9 mouse cellular contexts compared by ENCODE assay signal in genomic region chr11:68850862-68851261, GRCm38 (mm10). TPM values are rescaled to one million over a fixed set of nuclear protein-coding genes. Genes with fewer than 3 reads are reported as not detected.
A peak's percentile ranks its signal among the peaks of the same experiment; 100 is the strongest.
DNase-seq lines count a peak whose midpoint lies in the region; ATAC-seq and TF ChIP-seq lines count a peak whose summit lies in the region.
"Had no signal": no experiment of that assay in that cellular context is flagged by ENCODE, and none has a peak within 500 bp of the region (broad histone marks: within the 10 kb centered on the region; RNA-seq: fewer than 3 reads in every experiment).

No protein-coding gene starts in this region.

- H3K27ac ChIP-seq in heart, embryonic 15.5 days = no peak overlapping the region
- H3K27ac ChIP-seq in MEL (ENCODE audit: control insufficient read depth, low read depth, low read length) = no peak overlapping the region
- no peak overlapping the region for H3K27ac ChIP-seq in embryonic facial prominence, embryonic 15.5 days (replicated peaks)
- H3K27ac ChIP-seq in limb, embryonic 14.5 days (replicated peaks; ENCODE audit: low read depth, low read length) = no peak overlapping the region

- H3K4me3 ChIP-seq in heart, embryonic 15.5 days = peak overlapping the region; percentile 20; the same call in 1 of the 2 replicates
- peak overlapping the region in 1 of 2 experiments; percentile 99; a peak in 3 of 4 replicates for H3K4me3 ChIP-seq in MEL (ENCODE audit: control insufficient read depth in 1 of 2, insufficient read depth in 1 of 2, low read depth in 2 of 2, low read length in 2 of 2)
- no peak overlapping the region for H3K4me3 ChIP-seq in embryonic facial prominence, embryonic 15.5 days (replicated peaks)
- H3K4me3 ChIP-seq in limb, embryonic 14.5 days (replicated peaks; ENCODE audit: low read length) = no peak overlapping the region; the same call in 1 of the 2 replicates

- no peak for TF ChIP-seq POLR2A in MEL (IDR thresholded peaks at IDR 0.05; ENCODE audit: control insufficient read depth in 1 of 2, insufficient read depth in 1 of 2, low read depth in 1 of 2, low read length in 2 of 2, poor library complexity in 1 of 2)
- TF ChIP-seq POLR2A in limb, embryonic 14.5 days (IDR thresholded peaks at IDR 0.05; ENCODE audit: borderline replicate concordance, extremely low read depth, insufficient read depth, insufficient read length) = no peak

- no peak for TF ChIP-seq CTCF in MEL (IDR thresholded peaks at IDR 0.05 in 2 of 3, conservative IDR thresholded peaks at IDR 0.05 in 1 of 3; ENCODE audit: control insufficient read depth in 1 of 3, insufficient read depth in 1 of 3, low read depth in 2 of 3, low read length in 3 of 3, poor library complexity in 1 of 3, severe bottlenecking in 1 of 3)

- no peak for ATAC-seq in heart, embryonic 15.5 days (replicated peaks; ENCODE audit: insufficient number of reproducible peaks, insufficient read depth, low FRiP score, low read depth)
- ATAC-seq in embryonic facial prominence, embryonic 15.5 days (ENCODE audit: insufficient number of reproducible peaks, low FRiP score, low TSS enrichment, low read depth) = no peak
- no peak for ATAC-seq in limb, embryonic 14.5 days (ENCODE audit: low FRiP score, low read depth)
- ATAC-seq in frontal cortex, adult (ENCODE audit: low TSS enrichment) = no peak

- peak overlapping the region; percentile 45 for H3K4me2 ChIP-seq in heart, embryonic 15.5 days
- H3K4me2 ChIP-seq in embryonic facial prominence, embryonic 15.5 days (replicated peaks) = peak overlapping the region; percentile 29; the same call in 1 of the 2 replicates
- peak overlapping the region; percentile 70; the same call in 1 of the 2 replicates for H3K4me2 ChIP-seq in limb, embryonic 14.5 days (replicated peaks; ENCODE audit: low read depth, low read length, severe bottlenecking)

- no peak for TF ChIP-seq EP300 in MEL (IDR thresholded peaks at IDR 0.05; ENCODE audit: low read depth in 1 of 2, low read length in 2 of 2)

- no peak for TF ChIP-seq RAD21 in MEL (IDR thresholded peaks at IDR 0.05; ENCODE audit: low read depth, low read length)

- no peak overlapping the region for H3K9ac ChIP-seq in heart, embryonic 15.5 days
- peak overlapping the region; percentile 23; the same call in 1 of the 2 replicates for H3K9ac ChIP-seq in MEL (ENCODE audit: control insufficient read depth, low read depth, low read length, poor library complexity, severe bottlenecking)
- no peak overlapping the region for H3K9ac ChIP-seq in embryonic facial prominence, embryonic 15.5 days
- peak overlapping the region; percentile 13 for H3K9ac ChIP-seq in limb, embryonic 14.5 days (ENCODE audit: low read depth, low read length, severe bottlenecking)

- peaks cover 36% of the 10 kb centered on the region for H3K4me1 ChIP-seq in heart, embryonic 15.5 days (replicated peaks)
- H3K4me1 ChIP-seq in MEL (ENCODE audit: control insufficient read depth in 1 of 2, insufficient read depth in 2 of 2, low read length in 2 of 2) = peaks cover 13 to 31% of the 10 kb centered on the region in 2 experiments
- H3K4me1 ChIP-seq in embryonic facial prominence, embryonic 15.5 days = peaks cover 19% of the 10 kb centered on the region
- H3K4me1 ChIP-seq in limb, embryonic 14.5 days (ENCODE audit: control insufficient read depth, insufficient read depth, low read length) = peaks cover 20% of the 10 kb centered on the region

- no peaks in the 10 kb centered on the region for H3K9me3 ChIP-seq in heart, embryonic 15.5 days (replicated peaks)
- no peaks in the 10 kb centered on the region for H3K9me3 ChIP-seq in MEL (replicated peaks; ENCODE audit: insufficient read depth, low read length)
- no peaks in the 10 kb centered on the region for H3K9me3 ChIP-seq in embryonic facial prominence, embryonic 15.5 days (replicated peaks)
- no peaks in the 10 kb centered on the region for H3K9me3 ChIP-seq in limb, embryonic 14.5 days (ENCODE audit: control insufficient read depth, low read length)

- intact Hi-C loops in heart, postnatal 25 days (cut with DNase I) = no loop called here

- WGBS in heart, embryonic 15.5 days = 73% methylated on average over 7 of the region's 7 CpGs
- 75% methylated on average over 7 of the region's 7 CpGs for WGBS in embryonic facial prominence, embryonic 15.5 days
- WGBS in limb, embryonic 14.5 days = 84% methylated on average over 7 of the region's 7 CpGs

- DNase-seq in heart, postnatal 25 days (ENCODE audit: low spot score) = no peak
- no peak for DNase-seq in MEL (ENCODE audit: low read depth, low spot score)
- no peak for DNase-seq in limb, embryonic 14.5 days (ENCODE audit: low spot score)
- DNase-seq in embryo, embryonic 11 days = no peak
- DNase-seq in layer of hippocampus, postnatal 36 days = no peak
- DNase-seq: adrenal gland, postnatal 14 days had no signal

- no peaks in the 10 kb centered on the region for H3K36me3 ChIP-seq in heart, embryonic 15.5 days
- peaks cover 14 to 40% of the 10 kb centered on the region in 2 experiments for H3K36me3 ChIP-seq in MEL (ENCODE audit: control insufficient read depth in 1 of 2, insufficient read depth in 2 of 2, low read length in 2 of 2)
- no peaks in the 10 kb centered on the region for H3K36me3 ChIP-seq in embryonic facial prominence, embryonic 15.5 days
- no peaks in the 10 kb centered on the region for H3K36me3 ChIP-seq in limb, embryonic 14.5 days (ENCODE audit: control insufficient read depth, insufficient read depth, low read length)

- H3K27me3 ChIP-seq in heart, embryonic 15.5 days = no peaks in the 10 kb centered on the region
- H3K27me3 ChIP-seq in MEL (ENCODE audit: control insufficient read depth in 1 of 2, insufficient read depth in 2 of 2, low read length in 2 of 2) = no peaks in the 10 kb centered on the region
- no peaks in the 10 kb centered on the region for H3K27me3 ChIP-seq in embryonic facial prominence, embryonic 15.5 days
- no peaks in the 10 kb centered on the region for H3K27me3 ChIP-seq in limb, embryonic 14.5 days (ENCODE audit: control insufficient read depth, insufficient read depth, low read length)

- H3K79me2 ChIP-seq in MEL (ENCODE audit: control insufficient read depth, insufficient read depth, low read length, poor library complexity) = peaks cover 54% of the 10 kb centered on the region

TF ChIP-seq in MEL, 35 proteins besides CTCF, POLR2A, EP300 and RAD21:
- 0 out of 2 replicates have a peak, but pooled peaks have one; percentile 42 for TF ChIP-seq MXI1 (IDR thresholded peaks at IDR 0.05; ENCODE audit: low read depth, low read length)
- no peak for TF ChIP-seq MAFK (IDR thresholded peaks at IDR 0.05; ENCODE audit: borderline replicate concordance, low read depth, low read length)

RNA-seq across cellular contexts. Expression of gene Ndel1, which starts 20.8 kb away (rescaled TPM):
- polyA plus RNA-seq in heart, embryonic 15.5 days (2015; fragmentation: Nextera tagmentation; extraction: Ambion mirVana) = 65.5 and 69.3 TPM in 2 replicates
- total RNA-seq in heart, postnatal 25 days (2021) = 10 to 100 TPM; 56.0 to 60.9 TPM
- total RNA-seq in MEL (2012; rRNA removed) = 59.6 and 70.7 TPM in 2 replicates
- polyA plus RNA-seq in MEL (2012; ENCODE audit: insufficient read depth in 1 of 2, insufficient read length in 2 of 2, low read depth in 1 of 2, low replicate concordance in 2 of 2, missing spikeins in 1 of 2) = 10 to 100 TPM; 55.0 to 61.2 TPM
- 110 and 117 TPM in 2 replicates for polyA plus RNA-seq in embryonic facial prominence, embryonic 15.5 days (2015; fragmentation: Nextera tagmentation; extraction: Ambion mirVana)
- polyA plus RNA-seq in limb, embryonic 14.5 days (2012; rRNA removed) = 85.7 and 117 TPM in 2 replicates
- 91.8 and 96.2 TPM in 2 replicates for polyA plus RNA-seq in limb, embryonic 14.5 days (2014; fragmentation: Nextera tagmentation; extraction: Ambion mirVana)
- total RNA-seq in layer of hippocampus, postnatal 36 days (2021) = 10 to 100 TPM; 90.5 to 93.2 TPM

RNA-seq across cellular contexts. Expression of gene Rnf222, which starts 37.5 kb away (rescaled TPM):
- polyA plus RNA-seq in heart, embryonic 15.5 days (2015; fragmentation: Nextera tagmentation; extraction: Ambion mirVana) = 0.05 and 0.19 TPM in 2 replicates
- total RNA-seq in heart, postnatal 25 days (2021) = under 1 TPM in 1 of 2 experiments, not detected in 1; 0.08 TPM
- 0.23 TPM in 2 replicates for total RNA-seq in MEL (2012; rRNA removed)
- polyA plus RNA-seq in MEL (2012; ENCODE audit: insufficient read depth in 1 of 2, insufficient read length in 2 of 2, low read depth in 1 of 2, low replicate concordance in 2 of 2, missing spikeins in 1 of 2) = under 1 TPM in 1 of 2 experiments, not detected in 1; 0.28 TPM
- 3.4 and 3.5 TPM in 2 replicates for polyA plus RNA-seq in embryonic facial prominence, embryonic 15.5 days (2015; fragmentation: Nextera tagmentation; extraction: Ambion mirVana)
- polyA plus RNA-seq in limb, embryonic 14.5 days (2012; rRNA removed) = 0.45 and 0.58 TPM in 2 replicates
- polyA plus RNA-seq in limb, embryonic 14.5 days (2014; fragmentation: Nextera tagmentation; extraction: Ambion mirVana) = 0.32 and 0.89 TPM in 2 replicates
- total RNA-seq in layer of hippocampus, postnatal 36 days (2021) = not detected

RNA-seq across cellular contexts. Expression of gene Rpl26, which starts 50.5 kb away (rescaled TPM):
- 507 and 557 TPM in 2 replicates for polyA plus RNA-seq in heart, embryonic 15.5 days (2015; fragmentation: Nextera tagmentation; extraction: Ambion mirVana)
- total RNA-seq in heart, postnatal 25 days (2021) = 100 to 1,000 TPM; 612 to 679 TPM
- 5,179 and 5,512 TPM in 2 replicates for total RNA-seq in MEL (2012; rRNA removed)
- polyA plus RNA-seq in MEL (2012; ENCODE audit: insufficient read depth in 1 of 2, insufficient read length in 2 of 2, low read depth in 1 of 2, low replicate concordance in 2 of 2, missing spikeins in 1 of 2) = 1,000 to 10,000 TPM in 1 of 2 experiments, not detected in 1; 3,167 TPM
- polyA plus RNA-seq in embryonic facial prominence, embryonic 15.5 days (2015; fragmentation: Nextera tagmentation; extraction: Ambion mirVana) = 985 and 994 TPM in 2 replicates
- polyA plus RNA-seq in limb, embryonic 14.5 days (2012; rRNA removed) = 2,303 and 3,506 TPM in 2 replicates
- polyA plus RNA-seq in limb, embryonic 14.5 days (2014; fragmentation: Nextera tagmentation; extraction: Ambion mirVana) = 1,158 and 1,230 TPM in 2 replicates
- 100 to 1,000 TPM; 738 to 741 TPM for total RNA-seq in layer of hippocampus, postnatal 36 days (2021)

Comparison
In these comparisons a context has a peak if more than half of its experiments do, and no peak if none do; other contexts are left out.
1. H3K9ac ChIP-seq: peak in MEL (single experiment) and limb, embryonic 14.5 days (single experiment); none in heart, embryonic 15.5 days (single experiment) and embryonic facial prominence, embryonic 15.5 days (single experiment).
2. Peak in every context shown above with its lines, with median percentiles within 50 percentile points of each other: H3K4me2 ChIP-seq.